Mouse (Mus musculus) lung, postnatal 14 days (tissue): ENCODE data around the gene Chst13.

Experiments used
- DNase-seq: peaks from one replicate; pipeline ENCODE4 v3.0.0; 2021

Gene Chst13

GRCm38 (mm10) chr6:90324991-90325390 lies at the start of gene Chst13:
Gene Chst13 (minus strand): TSS chr6:90325185.
- DNase-seq: peak; percentile 20

- DNase-seq: peak; percentile 65
Observed at GRCm38 (mm10) chr6:90374647-90375046, 49.7 kb upstream of the Chst13 start.

DNA sequence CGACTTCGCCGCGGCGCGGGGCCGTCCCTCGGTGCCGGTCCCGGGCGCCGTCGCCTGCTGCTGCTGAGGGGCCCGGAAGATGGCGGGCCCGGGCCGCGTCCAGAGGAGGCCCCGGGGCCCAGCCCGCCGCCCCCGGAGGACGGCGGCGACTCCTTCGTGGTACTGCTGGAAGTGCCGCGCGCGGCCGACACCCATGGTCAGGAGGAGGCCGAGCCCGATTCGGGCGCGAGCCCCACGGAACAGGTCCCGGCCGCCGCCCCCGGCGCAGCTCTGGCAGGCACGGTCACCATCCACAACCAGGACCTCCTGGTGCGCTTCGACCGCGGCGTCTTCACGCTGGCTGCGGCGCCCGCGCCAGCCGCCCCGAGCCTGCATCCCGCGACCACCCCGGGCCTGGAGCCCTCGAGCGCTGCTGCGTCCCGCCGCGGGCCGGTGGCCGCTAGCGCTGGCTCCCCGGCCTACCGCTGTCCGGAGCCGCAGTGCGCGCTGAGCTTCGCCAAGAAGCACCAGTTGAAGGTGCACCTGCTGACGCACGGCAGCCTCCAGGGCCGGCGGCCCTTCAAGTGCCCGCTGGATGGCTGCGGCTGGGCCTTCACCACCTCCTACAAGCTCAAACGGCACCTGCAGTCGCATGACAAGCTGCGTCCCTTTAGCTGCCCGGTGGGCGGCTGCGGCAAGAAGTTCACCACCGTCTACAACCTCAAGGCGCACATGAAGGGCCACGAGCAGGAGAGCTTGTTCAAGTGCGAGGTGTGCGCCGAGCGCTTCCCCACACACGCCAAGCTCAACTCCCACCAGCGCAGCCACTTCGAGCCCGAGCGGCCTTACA lies 45.0 kb upstream of the Chst13 start:
- peak; percentile 37 for DNase-seq

- peak; percentile 99 for DNase-seq
Observed at GRCm38 (mm10) chr6:90368976-90369724, 44.2 kb upstream of the Chst13 start, which contains the start of gene Zxdc. Gene Zxdc (plus strand): TSS chr6:90369492.

DNA sequence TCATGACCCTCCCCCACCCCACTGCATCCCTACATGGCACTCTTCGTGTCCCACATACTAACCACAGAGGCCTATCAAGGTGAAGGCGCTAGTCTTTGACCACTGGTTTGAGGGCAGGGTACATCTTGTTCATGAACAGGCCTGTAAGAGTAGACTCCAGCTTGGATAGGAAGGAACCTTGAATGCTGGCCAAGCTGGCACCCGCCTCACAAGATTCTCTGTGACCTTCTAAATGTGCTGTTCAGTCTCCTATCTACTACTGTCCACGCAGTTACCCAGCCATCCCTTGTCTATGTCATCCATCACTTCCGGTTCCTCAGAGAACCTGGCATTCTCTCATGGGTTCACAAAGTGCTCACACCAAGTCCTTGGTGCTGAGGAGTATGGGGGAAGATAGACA lies 38.3 kb upstream of the Chst13 start:
- DNase-seq: no peak

DNA sequence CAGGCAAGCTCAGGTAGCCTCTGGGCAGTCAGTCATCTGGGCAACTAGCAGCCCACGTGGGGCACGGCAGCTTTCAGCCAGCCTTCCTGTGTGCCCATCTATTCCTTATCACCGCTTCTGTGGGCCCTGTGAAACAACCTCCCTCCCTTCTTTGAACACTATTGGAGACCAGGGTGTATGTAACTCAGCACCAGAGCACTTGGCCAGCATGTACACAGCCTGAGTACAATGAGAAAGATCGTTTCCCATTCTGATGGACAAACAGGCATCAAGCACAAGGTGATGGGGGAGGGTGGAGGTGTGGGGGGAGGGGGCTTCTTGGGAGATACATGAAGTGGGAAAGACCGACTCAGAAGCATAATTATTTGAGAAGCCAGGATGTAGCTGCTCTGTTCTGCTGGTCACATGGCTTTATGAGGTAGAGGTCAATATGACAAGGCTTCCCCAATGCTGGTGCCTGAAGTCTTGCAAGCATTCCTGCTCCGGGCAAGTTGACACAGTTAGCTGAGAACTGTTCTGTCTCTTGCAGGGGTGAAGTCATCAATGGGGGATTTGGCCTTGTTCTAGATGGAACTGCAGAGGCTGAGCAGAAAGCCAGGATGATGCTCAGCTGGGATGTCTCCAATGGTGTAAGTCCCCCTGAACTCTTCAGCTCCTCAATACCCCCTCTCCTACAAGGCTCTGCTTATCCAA lies 36.1 kb upstream of the Chst13 start:
- no peak for DNase-seq

DNA sequence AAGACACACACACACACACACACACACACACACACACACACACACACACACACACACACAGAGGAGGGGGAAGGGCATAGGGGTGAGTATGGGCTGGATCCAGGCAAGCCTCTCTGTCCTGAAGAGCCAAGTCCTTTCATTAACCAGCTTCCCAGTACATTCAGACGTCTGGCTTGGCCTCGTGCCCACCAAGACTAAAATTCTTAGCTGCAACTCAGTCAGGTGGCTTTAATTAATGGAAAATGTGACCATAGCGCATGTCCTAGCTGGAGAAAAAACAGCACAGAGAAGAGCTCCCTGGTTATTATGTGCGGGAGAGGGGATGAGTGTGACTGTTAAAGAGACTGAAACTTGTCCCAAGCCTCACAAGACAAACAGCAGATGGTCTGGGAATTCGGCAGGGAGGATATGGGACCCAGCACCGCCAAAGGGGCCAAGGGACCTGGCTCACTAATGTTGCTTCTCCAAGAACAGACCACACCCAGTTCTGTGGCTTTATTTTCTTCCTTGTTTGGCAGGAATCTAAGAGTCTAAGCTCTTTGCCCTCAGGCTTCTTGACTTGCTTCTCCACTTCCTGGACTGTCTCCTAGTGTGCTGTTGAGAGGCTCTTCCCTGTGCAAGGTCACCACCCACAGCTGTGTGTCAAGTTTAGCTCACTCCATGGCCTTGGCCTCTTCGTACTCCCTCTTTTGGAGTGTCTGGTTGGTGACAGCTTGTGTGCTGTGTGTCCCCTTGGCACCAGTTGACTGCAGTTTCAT lies 35.2 kb upstream of the Chst13 start:
- peak; percentile 42 for DNase-seq

DNA sequence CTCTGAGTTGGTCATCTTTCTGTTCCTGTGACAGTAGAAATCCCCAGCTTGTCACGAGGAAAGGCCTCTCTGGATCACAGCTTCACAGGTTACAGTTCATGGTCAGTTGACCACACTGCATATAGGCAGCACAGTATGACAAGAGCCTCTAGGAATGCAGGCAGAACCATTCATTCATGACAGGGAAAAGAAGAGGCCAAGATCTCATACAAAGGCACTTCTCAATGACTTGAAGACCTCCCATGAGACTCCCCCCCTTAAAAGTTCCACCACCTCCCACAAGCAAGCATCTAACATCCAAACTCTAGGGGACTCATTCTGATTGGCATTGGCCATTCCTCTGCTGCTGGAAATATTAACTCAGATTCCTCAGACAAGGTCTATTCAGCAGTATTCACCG lies 34.5 kb upstream of the Chst13 start:
- DNase-seq: no peak

- DNase-seq: no peak
Observed at GRCm38 (mm10) chr6:90358142-90358541, 33.2 kb upstream of the Chst13 start.

DNA sequence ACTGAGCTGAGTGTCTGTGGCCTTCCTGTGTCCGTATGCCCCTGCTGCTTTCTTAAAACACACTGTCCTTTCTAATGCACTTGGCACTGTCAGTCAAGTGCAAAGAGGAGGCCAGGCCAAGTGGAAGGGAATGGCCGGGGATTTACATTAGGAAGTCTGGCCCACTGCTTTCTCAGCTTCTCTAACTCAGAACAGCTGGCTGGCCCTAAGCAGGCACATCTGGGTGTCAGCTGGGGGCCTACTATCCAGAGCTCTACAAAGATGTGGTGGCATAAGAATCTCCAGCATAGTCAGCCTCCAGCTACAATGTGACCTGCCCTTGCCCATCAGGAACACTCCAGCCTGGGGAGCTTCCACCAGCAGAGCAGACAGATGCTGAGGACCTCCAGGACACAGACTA lies 25.0 kb upstream of the Chst13 start:
- DNase-seq: no peak

GRCm38 (mm10) chr6:90348500-90348899 lies 23.5 kb upstream of the Chst13 start:
- no peak for DNase-seq

DNA sequence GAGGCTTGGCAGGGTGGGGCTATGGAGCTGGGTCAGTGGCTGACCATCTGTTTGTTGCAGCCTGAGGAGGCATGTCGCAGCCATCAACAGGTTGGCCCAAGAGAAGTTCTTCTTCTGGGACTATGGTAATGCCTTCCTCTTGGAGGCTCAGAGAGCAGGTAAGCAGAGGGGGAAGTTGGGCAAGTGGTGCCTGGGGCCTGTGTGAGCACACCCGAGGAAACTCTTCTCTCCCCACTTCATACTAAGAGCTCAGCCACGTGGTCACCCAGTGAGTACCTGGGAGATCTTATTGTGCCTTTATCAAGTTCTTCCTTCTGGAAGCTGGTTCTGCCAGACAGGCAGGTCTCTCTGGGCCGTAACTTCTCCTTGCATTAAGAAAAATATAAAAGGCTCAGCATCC lies 22.2 kb upstream of the Chst13 start:
- peak; percentile 8 for DNase-seq

GRCm38 (mm10) chr6:90342343-90342742 lies 17.4 kb upstream of the Chst13 start:
- no peak for DNase-seq

- DNase-seq: no peak
Observed at GRCm38 (mm10) chr6:90334244-90334643, 9.3 kb upstream of the Chst13 start.

- no peak for DNase-seq
Observed at GRCm38 (mm10) chr6:90332561-90333425, 7.8 kb upstream of the Chst13 start, which contains the start of gene Uroc1. Gene Uroc1 (plus strand): TSS chr6:90333284.

- peak; percentile 40 for DNase-seq
Observed at GRCm38 (mm10) chr6:90329953-90330352, 5.0 kb upstream of the Chst13 start.

GRCm38 (mm10) chr6:90327670-90328069 lies 2.7 kb upstream of the Chst13 start:
- DNase-seq: peak; percentile 5

GRCm38 (mm10) chr6:90324463-90324862 lies 522 bp downstream of the Chst13 start:
- DNase-seq: no peak

DNA sequence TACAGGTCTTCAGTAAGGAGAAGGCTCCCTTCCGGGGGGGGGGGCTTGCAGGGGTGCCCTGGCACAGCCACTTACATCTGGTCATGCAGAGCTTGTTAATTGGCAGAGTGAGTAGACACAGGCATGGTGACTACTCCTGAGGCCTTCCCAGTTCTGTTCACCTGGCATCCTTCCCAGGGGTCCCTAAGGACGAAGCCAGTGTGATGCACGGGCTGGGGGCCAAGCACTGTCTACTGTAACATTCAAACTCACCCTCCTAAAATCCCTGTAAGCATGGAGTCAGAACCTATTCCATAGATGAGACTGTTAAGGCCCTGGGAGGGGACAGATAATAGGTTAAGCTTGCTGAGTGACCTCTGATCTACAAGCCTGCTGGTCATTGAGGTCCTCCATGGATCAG lies 959 bp downstream of the Chst13 start:
- DNase-seq: no peak

DNA sequence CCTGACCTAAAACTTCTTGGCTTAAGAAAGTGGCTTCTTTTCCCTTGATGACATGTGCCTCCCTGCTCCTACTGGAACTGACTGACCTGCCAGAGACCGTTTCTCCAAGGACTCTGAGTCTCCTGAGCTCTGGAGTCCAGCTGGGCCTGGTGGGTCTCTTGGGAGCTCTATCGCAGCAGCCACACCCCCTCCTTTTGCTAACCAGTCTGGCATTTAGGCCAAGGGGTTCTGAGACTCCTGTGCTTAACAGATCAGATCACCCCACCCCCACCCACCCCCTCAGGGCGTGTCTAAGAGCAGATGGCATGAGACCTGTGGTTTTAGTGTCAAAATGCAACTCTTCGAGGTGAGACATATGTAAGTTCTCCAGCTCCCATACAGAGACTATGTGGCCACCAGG lies 3.2 kb downstream of the Chst13 start:
- no peak for DNase-seq

DNA sequence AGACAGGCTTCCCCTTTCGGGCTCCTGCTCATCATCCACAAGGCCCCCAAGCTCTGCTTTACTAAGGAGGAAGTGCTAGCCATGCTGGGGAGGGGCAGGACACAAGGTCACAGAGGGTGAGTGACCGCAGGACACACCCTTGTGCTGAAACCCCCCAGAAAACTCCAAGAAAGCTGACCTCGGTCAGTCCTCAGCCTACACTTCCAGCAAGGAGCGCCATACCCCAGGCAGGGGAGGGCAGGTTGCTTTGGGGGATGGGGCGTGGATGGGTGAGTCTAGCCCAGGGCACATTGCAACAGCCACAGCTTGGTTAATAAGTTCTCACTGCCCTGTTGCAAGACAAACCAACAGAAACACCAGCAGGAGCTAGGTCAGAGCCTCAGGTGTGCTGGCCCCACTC lies 4.6 kb downstream of the Chst13 start:
- no peak for DNase-seq
